Mouse (Mus musculus): ENCODE measurements around the gene Irf4.

Gene Irf4

DNA sequence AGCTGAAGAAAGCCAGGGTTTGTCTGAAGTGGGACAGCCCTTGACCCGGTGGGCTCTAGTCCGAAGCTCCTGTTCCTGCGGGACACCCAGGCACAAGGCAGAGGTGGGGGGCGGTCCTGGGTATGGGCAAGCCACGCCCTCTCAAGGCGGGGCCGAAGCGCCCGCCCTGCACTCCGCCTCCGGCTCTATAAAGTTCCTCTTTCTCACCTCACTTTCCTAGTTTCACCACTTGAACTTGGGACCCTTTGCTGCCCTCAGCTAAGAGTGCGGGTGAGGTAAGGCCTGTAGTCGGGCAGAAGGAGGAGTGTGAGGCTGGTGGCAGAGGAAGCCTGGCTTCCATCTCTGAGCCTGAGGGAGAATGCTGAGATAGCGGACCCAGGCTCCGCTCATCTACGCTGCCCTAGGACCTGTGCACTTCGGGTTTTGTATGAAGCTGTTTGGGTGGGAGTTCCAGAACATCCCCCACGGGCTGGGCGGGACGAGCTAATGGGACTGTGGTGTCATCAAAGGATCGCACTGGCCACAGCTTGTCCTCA, at the start of gene Irf4:
TSS of gene Irf4 (plus strand) at position 206 of the 536 bp plus-strand sequence.
- DNase-seq = peak; percentile 70 to 71

DNA sequence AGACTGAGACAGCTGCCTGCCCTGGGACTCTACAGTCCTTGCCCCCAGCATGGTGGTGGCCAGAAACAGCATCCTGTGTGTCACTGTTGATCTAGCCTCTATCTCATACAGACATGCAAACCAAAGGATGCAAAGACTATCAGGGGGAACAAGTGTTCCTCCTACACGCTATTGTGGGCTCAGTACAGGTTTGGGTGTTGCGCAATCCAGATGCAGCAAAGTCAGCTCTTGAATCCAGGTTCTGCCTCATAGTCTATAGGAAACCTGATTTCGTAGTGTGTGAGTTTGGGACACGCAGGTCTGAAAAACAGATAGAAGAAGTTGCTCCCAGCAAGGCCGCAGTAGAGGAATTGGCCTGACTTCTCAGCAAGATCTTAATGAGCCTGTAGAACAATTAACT, 46.3 kb upstream of the Irf4 start:
- no peak for DNase-seq

DNA sequence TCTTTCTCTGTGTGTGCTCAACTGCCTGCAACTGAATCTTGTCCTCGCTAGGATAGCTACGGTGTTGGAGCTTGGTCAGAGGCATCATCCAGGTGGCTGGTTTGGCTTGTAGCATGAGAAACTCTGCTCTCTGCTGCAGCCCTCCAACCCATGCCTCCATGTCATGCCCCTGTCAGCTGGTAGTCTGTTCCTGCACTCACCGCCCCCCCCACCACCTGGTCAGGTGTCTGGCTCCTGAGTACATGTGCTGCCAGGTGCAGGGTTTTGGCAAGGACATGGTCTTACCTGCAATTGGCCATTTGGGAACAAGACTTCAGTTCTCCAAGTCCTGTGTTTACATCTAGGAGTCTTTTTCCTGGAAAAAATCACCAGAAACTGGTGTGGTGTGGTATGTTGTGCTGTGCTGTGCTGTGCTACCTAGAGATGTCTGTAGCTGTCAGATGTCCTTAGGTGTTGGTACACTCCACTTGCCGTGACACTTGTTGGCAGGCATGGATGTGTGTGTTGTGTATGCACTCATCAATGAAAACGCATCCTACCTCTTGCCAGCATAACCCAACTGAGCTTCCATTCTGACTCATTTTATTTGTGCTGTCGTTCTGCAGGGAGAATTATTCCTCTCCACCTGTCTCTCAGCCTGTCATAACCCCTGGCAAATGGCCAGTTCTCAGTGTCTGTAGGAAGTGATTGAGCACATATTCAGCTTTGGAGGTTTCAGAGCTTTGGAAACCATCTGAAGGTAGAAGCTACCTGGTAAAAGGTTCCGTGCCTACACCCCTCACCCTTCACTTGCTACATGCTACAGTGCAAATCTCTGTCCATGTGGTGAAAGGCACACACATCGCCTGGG, 44.6 kb upstream of the Irf4 start:
- no peak for DNase-seq

DNA sequence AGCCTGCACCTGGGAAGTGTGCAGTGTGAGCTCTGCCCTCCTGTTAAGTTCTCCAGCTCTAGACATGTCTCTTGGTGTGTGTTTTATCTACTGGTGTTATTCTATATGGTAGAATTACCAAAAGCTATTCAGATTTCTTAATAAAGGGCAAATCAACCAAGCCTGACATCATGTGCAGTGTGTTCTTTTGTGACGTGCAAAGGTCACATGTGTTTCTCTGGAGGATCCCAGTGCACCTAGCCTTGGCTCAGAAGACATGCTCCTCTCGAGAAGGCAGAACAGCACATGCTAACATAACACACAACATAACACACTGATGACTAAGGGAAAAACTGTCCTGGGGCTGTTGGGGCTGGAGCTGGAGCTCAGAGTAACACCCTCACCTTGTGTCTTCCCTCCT, 38.0 kb upstream of the Irf4 start:
- DNase-seq = no peak

DNA sequence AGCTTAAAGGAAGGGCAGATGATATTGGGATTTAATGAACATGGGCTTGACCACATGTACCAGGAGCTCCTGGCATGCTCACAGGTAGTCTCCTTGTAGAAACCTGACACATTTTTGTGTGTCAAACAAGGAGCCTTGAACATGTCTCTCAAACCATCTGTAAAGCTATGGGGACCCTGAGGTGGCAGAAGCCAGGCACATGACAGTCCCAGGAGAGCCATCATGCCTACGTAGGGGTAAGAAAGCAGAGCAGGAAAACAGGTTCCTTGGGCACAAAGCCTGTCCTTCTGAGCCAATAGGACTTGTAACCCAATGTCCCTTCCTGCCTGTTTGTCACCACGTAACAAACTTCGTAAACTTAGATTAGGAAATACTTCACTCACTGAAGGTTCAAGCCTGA, 37.3 kb upstream of the Irf4 start:
- no peak for DNase-seq

DNA sequence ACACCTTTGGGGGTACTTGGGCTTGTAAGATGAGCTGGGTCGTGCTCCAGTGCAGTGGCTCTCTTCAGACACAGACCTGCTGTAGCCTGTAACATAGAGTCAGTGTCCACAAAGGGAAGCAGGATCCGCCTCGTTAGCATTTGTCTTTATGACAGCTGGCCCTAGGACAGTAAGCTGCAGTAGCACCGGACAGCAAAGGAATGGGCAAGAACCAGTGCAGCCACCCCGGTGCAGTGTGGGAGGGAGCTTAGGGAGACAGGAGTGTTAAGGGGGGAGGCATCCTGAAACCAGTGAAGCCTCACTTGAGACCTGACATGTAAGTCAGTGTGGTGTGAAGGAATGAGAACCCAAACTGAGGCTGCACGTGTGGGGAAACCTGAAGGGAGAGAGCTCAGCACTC, 36.7 kb upstream of the Irf4 start:
- DNase-seq = no peak

DNA sequence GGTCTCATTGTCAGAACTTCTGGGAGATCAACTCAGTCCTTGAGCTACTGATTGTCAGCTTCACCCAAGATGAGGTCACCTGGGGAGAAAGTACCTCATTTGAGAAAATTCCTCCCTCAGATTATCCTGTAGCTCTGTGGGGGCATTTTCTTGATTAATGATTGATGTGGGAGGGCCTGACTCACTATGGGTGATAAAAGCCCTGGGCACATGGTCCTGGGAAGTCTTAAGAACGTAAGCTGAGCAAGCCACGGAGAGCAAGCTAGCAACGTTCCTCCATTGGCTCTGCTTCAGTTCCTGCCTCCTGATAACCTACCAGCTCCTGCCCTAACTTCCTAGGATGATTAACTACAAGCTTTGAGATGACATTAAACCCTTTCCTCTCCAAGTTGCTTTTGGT, 35.4 kb upstream of the Irf4 start:
- no peak for DNase-seq

DNA sequence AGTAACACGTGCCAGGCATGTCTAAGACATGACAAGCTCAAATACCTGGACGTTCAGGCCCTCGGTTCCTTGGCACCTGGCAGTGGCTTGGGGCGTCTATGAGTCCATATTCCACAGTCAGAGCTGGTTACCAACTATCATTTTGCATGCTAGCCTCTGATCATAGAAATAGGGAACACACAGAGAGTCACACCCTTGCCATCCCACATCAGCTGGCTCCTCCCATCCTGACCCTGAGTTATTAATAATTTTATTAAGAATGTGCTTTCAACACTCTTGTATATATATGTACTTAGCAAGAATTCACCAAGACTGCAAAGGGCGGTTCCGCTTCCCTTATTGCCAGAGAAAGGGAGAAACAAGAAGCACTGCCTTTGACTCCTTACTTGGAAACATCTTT, 34.5 kb upstream of the Irf4 start:
- no peak for DNase-seq

DNA sequence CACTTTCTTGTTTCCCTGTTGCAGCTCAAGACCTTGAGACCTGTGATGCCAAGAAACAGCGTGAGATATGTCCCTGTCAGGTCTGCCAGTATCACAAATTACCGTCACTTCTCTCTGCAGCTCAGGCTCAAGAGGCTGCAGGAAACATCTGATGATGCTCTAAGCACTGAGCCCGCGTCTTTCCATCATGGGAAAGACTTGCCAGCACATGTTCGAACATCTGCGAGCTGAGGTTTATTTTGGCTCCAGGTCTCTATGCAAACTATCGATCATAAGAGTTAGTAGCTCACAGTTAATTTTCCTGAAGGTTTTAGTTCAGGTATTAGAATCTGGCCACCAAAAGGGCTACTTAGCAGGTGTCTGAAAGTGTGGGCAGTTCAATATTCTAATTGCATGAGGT, 34.0 kb upstream of the Irf4 start:
- no peak for DNase-seq

DNA sequence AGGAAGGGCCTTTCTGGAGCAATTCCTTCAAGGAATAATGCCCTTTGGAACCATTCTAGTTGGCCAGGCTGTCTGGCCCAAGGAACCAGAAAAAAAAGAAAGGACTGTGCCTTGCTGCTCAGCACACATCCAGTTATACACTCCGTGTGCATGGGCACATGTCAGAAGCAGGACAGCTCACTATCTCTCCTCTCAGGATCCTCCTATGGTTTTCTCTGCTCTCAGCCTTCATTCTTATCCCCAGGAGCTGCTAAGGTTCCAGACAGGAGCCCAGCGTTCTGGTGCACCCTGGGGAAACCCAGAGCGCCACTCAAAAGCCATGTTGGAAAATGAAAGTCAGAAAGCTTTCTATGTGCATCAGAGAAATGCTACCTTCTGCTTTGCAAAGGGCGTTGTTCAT, 33.5 kb upstream of the Irf4 start:
- DNase-seq = no peak

DNA sequence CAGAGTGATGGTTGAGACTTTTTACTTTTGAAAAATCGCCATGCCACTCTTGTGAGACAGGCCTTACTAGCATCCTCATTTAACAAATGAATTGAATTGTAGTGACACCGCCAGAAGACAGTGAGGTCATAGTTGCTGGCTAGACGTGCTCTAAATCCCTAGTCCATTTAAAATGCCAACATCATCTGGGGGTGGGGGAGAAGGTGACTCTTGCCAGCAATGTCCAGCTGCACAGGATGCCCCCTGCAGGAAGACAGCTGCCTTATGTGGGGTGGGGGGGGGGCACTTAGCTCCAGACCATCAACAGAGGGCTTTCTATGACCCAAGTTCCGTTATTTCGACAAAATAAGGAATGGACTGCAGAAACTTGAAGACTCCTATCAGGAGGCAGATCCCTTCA, 32.4 kb upstream of the Irf4 start:
- DNase-seq = no peak

DNA sequence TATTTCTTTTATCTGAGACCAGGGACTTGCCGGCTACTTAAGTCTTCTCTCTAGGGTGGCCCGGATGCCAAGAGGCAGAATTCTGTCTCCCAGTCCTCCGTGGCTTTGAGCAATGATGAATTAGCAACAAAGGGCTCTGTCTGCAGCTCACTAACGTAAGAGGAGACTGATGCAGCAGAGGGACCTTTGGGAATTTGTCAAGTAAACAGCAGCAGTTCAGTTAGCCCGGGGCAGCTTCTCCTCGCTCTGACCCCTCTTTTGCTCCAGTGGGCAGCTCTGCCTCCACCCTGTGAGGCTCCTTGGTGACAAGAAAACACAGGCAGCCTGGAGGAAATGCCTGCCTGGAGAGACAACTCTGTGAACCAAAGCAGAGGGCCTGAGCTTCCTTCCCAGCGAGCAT, 26.4 kb upstream of the Irf4 start:
- DNase-seq = no peak

DNA sequence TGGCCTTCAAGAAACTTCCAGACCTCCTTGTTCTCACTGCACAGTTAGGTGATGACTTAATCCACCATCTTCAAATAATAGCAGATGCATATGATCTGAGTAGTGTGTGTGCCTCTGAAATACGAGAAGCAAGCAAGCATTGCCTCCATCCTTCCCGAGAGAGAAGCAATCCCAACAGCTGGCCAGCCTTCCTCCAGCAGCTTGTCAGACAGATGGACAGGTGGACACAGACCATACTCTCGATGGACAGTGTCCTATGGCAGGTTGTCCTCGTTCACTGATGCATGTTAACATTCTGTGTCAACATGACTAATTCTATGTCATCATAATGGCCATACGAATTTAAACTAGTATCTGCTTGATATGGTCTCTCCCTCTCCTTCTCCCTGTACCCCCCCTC, 25.8 kb upstream of the Irf4 start:
- DNase-seq = no peak

DNA sequence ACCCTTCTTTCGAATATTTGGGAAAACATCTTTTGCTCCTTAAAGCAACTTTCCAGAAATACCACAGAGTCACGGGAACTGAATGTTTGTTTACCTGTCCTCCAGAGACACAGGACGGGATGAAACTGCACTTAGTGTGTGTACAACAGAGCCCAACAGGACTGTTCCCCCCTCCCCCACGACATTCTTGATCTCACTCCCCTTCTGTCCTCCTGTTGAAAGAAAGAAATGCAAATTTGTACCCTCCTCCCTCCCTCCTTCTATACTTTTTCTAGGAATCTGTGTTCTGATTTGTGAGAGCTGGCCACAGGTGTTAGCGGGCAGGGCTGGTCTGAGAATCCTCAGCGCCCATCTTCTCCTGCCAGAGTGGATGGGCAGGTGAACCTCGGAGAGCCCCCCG, 25.2 kb upstream of the Irf4 start:
- DNase-seq = no peak

DNA sequence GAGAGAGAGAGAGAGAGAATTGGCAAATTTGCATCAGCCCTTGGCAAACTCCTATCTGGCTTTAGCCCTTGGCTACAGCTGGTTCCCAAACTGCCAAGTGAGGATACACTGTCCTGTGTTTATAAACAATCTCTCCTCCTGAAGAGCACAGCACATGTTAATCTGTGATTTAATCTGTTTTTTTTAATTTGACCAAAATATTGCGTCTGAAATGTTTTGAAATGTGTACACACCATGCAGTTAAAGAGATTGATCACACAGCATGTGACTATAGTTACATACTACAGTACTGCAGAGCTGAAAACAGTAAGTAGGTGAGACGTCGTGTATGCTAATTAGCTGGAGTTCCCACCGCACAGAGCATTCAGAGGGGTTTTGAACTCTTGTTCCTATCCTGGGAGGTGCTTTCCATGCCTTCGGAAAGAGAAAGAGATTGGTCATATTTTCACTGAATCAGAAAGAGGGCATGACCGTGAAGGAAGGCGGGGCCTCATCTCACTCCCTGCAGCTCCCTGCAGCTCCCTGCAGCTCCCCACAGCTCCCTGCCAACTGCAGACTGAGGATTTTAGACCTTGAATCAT, 24.2 kb upstream of the Irf4 start:
- no peak for DNase-seq

DNA sequence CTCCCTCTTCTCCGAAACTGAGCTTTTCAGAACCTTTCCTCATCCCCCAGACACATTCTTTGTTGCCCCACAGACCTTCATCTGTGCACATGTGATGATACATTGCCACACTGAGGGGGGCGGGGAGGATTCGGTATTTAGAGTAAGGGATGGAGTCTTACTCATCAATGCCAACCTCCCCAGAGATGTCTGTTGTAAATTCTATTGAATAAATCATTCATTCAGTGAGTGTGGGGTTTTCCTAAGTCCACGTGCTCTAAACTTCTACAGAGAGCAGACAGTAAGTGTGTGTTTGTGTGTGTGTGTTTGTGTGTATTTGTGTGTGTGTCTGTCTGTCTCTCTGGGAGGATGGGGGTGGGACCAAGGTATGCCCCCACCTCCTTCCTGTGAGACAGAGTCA, 22.1 kb upstream of the Irf4 start:
- no peak for DNase-seq

DNA sequence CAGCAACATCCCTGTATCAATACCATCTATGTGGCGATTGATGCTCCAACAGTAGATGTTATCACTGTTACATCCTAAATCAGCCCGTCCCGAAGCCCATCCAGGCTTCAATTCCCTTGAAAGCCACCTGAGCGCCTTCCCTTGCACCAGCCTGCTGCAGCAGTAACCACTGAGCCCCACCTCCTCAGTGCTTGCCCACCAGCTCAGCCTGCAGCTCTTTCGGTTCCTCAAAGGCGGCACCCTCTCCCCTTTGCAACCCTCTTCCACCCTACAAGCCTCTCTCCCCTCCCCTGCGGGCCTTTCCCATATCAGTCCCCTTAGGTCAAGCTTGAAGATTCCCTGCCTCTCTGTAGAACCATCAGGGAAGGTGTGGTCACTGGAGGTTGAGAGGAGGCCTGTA, 20.9 kb upstream of the Irf4 start:
- DNase-seq = no peak

DNA sequence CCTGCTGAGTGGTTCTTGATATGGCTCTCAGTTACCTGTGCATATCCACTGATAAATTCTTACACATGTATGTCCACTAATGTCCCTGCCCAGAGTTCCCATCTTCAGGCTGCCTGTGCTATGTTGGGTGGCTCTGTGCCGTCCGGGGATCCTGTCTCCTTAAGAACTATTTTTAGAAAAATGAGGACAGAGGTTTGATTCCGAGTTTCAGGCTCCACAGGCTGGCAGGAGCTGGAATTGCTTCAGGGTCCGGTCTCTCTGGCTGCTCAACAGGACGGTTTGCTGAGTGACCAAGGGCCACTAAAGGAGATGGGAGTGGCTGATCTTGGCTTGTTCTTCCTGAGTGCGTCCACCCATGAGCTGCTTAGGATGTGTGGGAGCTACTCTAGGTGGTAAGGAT, 19.8 kb upstream of the Irf4 start:
- DNase-seq = peak in 1 of 2 experiments; percentile 35

DNA sequence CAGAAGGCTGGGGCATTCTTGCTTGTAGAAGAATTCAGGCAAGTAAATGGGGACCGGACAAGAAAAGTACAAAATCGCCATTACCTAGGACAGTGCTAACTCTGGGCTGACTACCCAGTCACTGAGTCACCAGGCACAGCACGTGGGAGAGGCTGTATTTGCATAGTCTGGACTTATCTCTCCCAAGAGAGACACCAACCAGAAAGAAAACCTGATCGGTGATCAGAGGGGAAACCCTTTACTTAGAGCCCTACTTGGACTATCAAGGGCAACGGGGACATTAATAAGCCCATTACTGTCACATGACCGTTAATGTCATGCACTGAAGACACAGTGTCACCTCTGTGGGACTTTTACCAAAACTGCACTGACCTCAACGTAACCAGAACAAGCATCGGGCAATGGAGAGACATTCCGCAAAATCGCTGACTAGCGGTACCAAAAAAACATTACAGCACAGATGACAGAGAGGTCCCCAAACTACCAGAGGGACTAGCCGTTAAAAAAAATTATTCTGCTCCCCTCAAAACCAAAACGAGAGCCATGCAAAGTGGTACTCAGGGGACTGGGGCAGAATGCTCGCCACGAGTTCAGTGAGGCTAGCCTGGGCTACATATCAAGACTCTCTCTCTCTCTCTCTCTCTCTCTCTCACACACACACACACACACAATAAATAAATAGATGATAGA, 18.8 kb upstream of the Irf4 start:
- no peak for DNase-seq

DNA sequence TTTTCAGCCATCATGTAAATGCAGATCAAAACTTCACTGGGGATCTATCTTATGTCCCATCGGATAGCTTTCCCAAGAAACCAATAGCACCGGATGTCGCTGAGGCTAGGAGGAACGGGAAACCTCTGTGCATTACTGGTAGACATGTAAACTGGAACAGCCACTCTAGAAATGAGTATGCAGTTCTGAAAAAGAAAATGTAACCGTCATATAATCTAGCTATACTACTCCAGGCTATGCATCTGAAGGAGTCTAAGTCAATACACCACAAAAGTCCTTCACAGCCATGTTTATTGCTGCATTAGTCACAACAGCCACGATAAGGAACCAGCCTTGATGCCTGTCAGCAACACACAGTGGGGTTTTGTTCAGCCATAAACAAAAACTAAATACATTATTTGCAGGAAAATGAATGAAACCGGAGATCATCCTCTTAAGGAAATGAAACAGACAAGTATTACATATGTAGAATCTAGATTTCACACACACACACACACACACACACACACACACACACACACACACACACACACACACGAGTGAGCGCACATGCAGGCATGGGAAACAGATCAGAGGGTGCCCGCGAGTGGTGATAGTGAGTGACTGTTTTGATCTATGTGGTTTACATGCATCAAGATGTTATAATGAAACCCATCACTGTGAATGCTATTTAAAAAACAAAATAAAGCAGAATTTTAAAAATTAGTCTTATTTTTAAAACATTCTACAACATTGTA, 16.1 kb upstream of the Irf4 start:
- no peak for DNase-seq

DNA sequence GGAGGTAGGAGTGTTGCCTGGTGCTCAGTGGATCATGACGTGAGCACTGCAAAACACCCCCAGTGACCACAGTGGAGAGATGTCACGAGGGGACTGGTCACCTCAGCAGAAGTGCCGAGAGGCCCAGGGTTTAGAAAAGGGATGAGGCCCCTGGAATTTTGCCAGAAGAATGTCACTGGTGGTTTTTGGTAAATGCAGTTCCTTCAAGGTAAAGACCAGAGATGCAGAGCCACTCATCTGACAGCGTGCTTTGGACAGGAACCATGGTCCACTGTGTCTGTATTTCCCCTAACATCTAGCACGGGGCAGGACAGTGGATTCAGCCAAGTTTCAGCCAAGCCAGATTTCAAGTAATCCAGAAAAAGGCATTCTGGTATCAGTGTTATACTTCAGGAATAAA, 12.3 kb upstream of the Irf4 start:
- DNase-seq = no peak

DNA sequence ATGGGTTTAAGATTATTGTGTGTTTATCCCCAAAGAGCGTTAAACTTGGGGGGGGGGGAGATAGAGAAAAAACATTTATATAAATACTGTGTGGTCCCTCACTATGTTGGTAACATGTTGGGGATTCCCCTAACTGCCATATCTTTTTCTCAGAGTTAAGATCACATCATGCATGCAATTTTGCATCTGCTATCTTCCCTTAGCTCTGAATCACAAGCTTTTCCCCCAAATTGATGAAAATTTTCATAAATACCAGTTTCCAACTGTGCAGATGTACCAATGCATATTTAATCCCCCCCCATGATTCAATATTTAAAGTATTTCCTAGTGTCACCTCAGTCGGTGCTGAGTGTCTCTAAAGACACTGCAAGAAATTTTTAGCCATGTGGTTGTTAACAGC, 11.8 kb upstream of the Irf4 start:
- no peak for DNase-seq

DNA sequence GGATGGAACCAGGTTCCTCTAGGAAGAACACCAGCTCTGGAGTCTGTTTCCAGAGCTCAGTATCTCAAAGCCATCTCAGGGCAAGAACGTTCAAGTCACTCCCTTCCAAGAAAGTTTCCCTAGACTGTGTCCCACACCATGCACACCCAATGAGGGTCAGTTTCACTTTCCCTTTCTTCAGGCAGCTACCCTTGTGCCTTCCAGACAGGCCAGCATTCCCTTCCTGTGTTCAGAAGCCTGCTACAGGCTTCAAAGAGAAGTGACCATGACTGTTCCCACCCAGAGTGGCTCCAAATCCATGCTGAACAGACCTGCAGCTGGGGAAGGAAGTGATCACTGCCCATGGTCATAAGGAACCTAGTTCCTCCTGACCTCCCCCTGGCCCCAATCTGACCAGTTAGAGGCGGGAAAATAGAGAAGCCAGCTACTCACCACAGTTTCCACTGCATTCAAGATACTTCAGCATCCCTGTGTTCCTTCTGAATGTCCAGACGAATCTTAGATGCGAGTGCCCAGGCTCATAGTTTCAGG, 10.7 kb upstream of the Irf4 start:
- DNase-seq = no peak
